Mouse (Mus musculus) midbrain, postnatal 0 days (tissue): ENCODE data around the gene Arhgef1. TPM values are rescaled to one million over a fixed set of nuclear protein-coding genes. Genes with fewer than 3 reads are reported as not detected.
A peak's percentile ranks its signal among the peaks of the same experiment; 100 is the strongest.

Experiments used
- ATAC-seq: fragments of 200-750 bp; cut with Nextera tagmentation; 2 replicates; pipeline ENCODE4 v1.8.0; 2017; ENCODE audit warnings: moderate number of reproducible peaks, mild to moderate bottlenecking, moderate TSS enrichment, moderate library complexity; ENCODE audit not compliant: low FRiP score
- DNase-seq: peaks from one replicate; pipeline ENCODE4 v3.0.0-alpha.2; 2015; ENCODE audit warnings: low spot score
- H3K27ac ChIP-seq: fragments of 300-500 bp; sonication (generic); 2 replicates; pipeline ENCODE4 v1.5.1; 2014; ENCODE audit warnings: low read depth, mild to moderate bottlenecking, low read length, mixed read lengths
- H3K27me3 ChIP-seq: fragments of 300-500 bp; sonication (generic); 2 replicates; pipeline ENCODE4 v1.6.1; 2014; ENCODE audit warnings: low read length, control low read depth, mixed read lengths; ENCODE audit not compliant: insufficient read depth
- H3K36me3 ChIP-seq: fragments of 300-500 bp; sonication (generic); 2 replicates; pipeline ENCODE4 v1.6.1; 2014; ENCODE audit warnings: low read length, control low read depth, mixed read lengths; ENCODE audit not compliant: insufficient read depth
- H3K4me1 ChIP-seq: fragments of 300-500 bp; sonication (generic); 2 replicates; pipeline ENCODE4 v1.6.1; 2014; ENCODE audit warnings: mild to moderate bottlenecking, control low read depth, antibody characterized with exemption, low read length, mixed read lengths; ENCODE audit not compliant: insufficient read depth
- H3K4me2 ChIP-seq: fragments of 300-500 bp; sonication (generic); 2 replicates; pipeline ENCODE4 v1.6.1; 2014; ENCODE audit warnings: low read depth, mild to moderate bottlenecking, low read length, mixed read lengths; ENCODE audit not compliant: poor library complexity, severe bottlenecking
- H3K4me3 ChIP-seq: fragments of 300-500 bp; sonication (generic); 2 replicates; pipeline ENCODE4 v1.5.1; 2014; ENCODE audit warnings: low read depth, mild to moderate bottlenecking, low read length, moderate library complexity
- H3K9ac ChIP-seq: fragments of 300-500 bp; sonication (generic); replicated peaks from 2 replicates; pipeline ENCODE4 v1.6.1; 2014; ENCODE audit warnings: mild to moderate bottlenecking, low read length, moderate library complexity, mixed read lengths; ENCODE audit not compliant: poor library complexity, severe bottlenecking
- H3K9me3 ChIP-seq: fragments of 300-500 bp; sonication (generic); 2 replicates; pipeline ENCODE4 v1.6.1; 2016; ENCODE audit warnings: low read length, control low read depth
- CTCF ChIP-seq: IDR thresholded peaks from 2 replicates; pipeline ENCODE4 v1.5.1; 2016; ENCODE audit warnings: antibody characterized with exemption, mild to moderate bottlenecking
- WGBS: fragments of 180-500 bp; shearing (Covaris S2); extraction: QIAGEN DNeasy Blood & Tissue Kit; methylation state at CpG from one replicate; pipeline ENCODE4 v1.1.7; 2014; 5-methylcytosine and 5-hydroxymethylcytosine counted together
- polyA plus RNA-seq: library from polyadenylated mRNA; unstranded; fragments of >200 nt; fragmentation: Nextera tagmentation; extraction: Ambion mirVana; gene quantifications from 2 replicates; pipeline ENCODE4 v1.2.1, GENCODE M21; 2015
- total RNA-seq: library from RNA; depleted of rRNA; stranded (reverse); fragments of >200 nt; gene quantifications from 2 replicates; pipeline ENCODE4 v1.2.3, GENCODE M21; 2014

Arhgef1 gene
- total and polyA plus RNA-seq, 2 experiments from 2014 or later, result 19.1 to 33.0 TPM

- peaks cover 9% of the 10 kb centered on the region for H3K4me1 ChIP-seq
- no peak overlapping the region for H3K27ac ChIP-seq
- H3K9me3 ChIP-seq, result no peaks in the 10 kb centered on the region
- no peak for TF ChIP-seq CTCF
- peaks cover 7% of the 10 kb centered on the region for H3K36me3 ChIP-seq
- 91% methylated on average over 9 of the region's 9 CpGs for WGBS
- ATAC-seq (no peak), DNase-seq (no peak)
- no peak overlapping the region for H3K4me3 ChIP-seq
- H3K4me2 ChIP-seq, result no peak overlapping the region
- H3K9ac ChIP-seq, result no peak overlapping the region
- H3K27me3 ChIP-seq, result no peaks in the 10 kb centered on the region
Measured at GRCm38 (mm10) chr7:24882416-24883199, 20.1 kb upstream of the Arhgef1 start.

GRCm38 (mm10) chr7:24883896-24884692 lies 18.6 kb upstream of the Arhgef1 start, which contains the start of gene Rps19:
Gene Rps19 (plus strand): TSS chr7:24884371.
- H3K9me3 ChIP-seq, result no peaks in the 10 kb centered on the region
- H3K4me2 ChIP-seq, result peak within 1 kb of the TSS; percentile 76
- ATAC-seq, result peak; percentile 94
- H3K27ac ChIP-seq, result peak within 1 kb of the TSS; percentile 92
- DNase-seq, result peak; percentile 99
- peaks cover 9% of the 10 kb centered on the region for H3K4me1 ChIP-seq
- H3K9ac ChIP-seq, result peak within 1 kb of the TSS; percentile 99
- peaks cover 22% of the 10 kb centered on the region for H3K36me3 ChIP-seq
- peak within 1 kb of the TSS; percentile 99 for H3K4me3 ChIP-seq
- no peaks in the 10 kb centered on the region for H3K27me3 ChIP-seq
- TF ChIP-seq CTCF, result peak; percentile 73
- WGBS, result under 1% methylated on average over 57 of the region's 57 CpGs

DNA sequence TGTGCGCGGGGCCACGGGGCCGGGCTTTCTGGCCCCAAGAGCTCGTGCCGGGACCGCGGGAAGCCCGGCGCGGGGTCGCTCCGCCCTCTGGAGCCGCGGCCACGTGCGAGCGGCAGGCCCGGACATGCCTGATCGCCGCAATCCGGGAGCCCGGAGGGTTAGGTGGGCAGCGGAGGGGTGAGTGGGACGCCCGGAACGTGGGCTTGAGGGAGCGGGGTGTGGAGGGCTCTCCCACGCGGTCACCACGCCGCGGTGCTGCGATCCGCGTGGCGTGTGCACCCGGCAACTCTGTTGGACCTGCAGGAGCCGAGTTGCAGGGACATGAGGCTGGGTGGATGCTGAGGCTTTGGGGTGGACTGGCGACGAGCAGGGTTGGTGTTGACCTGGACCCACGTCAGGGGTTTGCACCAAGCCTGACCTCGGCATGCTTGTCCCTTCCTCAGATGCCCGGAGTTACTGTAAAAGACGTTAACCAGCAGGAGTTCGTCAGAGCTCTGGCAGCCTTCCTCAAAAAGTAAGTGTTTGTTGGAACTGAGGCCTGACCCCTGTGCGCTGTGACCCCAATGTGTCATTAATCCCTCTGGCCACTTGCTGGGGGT lies 17.9 kb upstream of the Arhgef1 start:
- TF ChIP-seq CTCF, result no peak
- Histone ChIP-seq H3K27ac (peak overlapping the region; percentile 92), H3K9me3 (no peaks in the 10 kb centered on the region), H3K4me3 (peak overlapping the region; percentile 99), H3K27me3 (no peaks in the 10 kb centered on the region), H3K4me1 (peaks cover 9% of the 10 kb centered on the region), H3K4me2 (peak overlapping the region; percentile 76), H3K36me3 (peaks cover 29% of the 10 kb centered on the region), H3K9ac (peak overlapping the region; percentile 99)
- ATAC-seq (no peak; the same call in 1 of the 2 replicates), DNase-seq (no peak)
- WGBS, result 1% methylated on average over 47 of the region's 47 CpGs

GRCm38 (mm10) chr7:24885468-24886307 lies 17.0 kb upstream of the Arhgef1 start:
- Histone ChIP-seq H3K27ac (no peak overlapping the region), H3K27me3 (no peaks in the 10 kb centered on the region), H3K9me3 (no peaks in the 10 kb centered on the region), H3K4me1 (peaks cover 9% of the 10 kb centered on the region), H3K9ac (peak overlapping the region; percentile 99), H3K4me2 (peak overlapping the region; percentile 76), H3K4me3 (peak overlapping the region; percentile 99), H3K36me3 (peaks cover 34% of the 10 kb centered on the region)
- WGBS, result 40% methylated on average over 12 of the region's 12 CpGs
- no peak for TF ChIP-seq CTCF
- DNase-seq (no peak), ATAC-seq (no peak)

DNA sequence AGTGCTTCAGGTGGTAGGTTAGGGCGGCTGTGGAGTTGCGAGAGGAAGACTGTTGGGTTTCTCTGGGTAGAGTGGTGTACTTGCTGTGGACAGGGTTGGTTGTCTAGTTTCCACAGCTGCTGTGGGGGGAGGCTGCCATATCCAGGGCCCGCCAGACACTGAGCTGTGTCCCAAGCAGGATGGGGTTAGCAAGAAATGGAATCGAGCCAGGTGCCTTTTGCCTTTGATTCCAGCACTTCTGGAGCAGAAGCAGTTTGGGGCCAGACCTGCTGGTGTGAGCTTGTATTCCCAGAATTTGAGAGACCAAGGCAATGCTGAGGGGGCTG lies 16.4 kb upstream of the Arhgef1 start:
- 71% methylated on average over 4 of the region's 4 CpGs for WGBS
- Histone ChIP-seq H3K9me3 (no peaks in the 10 kb centered on the region), H3K4me2 (peak overlapping the region; percentile 76), H3K36me3 (peaks cover 34% of the 10 kb centered on the region), H3K4me3 (no peak overlapping the region), H3K27me3 (no peaks in the 10 kb centered on the region), H3K9ac (peak overlapping the region; percentile 99), H3K4me1 (peaks cover 9% of the 10 kb centered on the region), H3K27ac (no peak overlapping the region)
- no peak for TF ChIP-seq CTCF
- DNase-seq, result no peak
- ATAC-seq, result no peak
